Mouse (Mus musculus): ENCODE measurements around the gene Snx18.

GRCm38 (mm10) chr13:113612141-113612950 is 6.0 kb downstream of the Snx18 start:
- TF ChIP-seq MYC (IDR thresholded peaks at IDR 0.05; ENCODE audit: low read depth, low read length), result no peak
- no peak for TF ChIP-seq HCFC1 (IDR thresholded peaks at IDR 0.05; ENCODE audit: low read depth, low read length)
- TF ChIP-seq ZMIZ1 (IDR thresholded peaks at IDR 0.05; ENCODE audit: low read depth, low read length), result no peak
- TF ChIP-seq BHLHE40 (IDR thresholded peaks at IDR 0.05; ENCODE audit: low read depth, low read length), result no peak

All from CH12.LX (cell line).